Mouse (Mus musculus): ENCODE data around the gene Dynlt1c.
"Not testable (repeated sequence)": the region's sequence is repeated elsewhere in the genome, so short reads cannot be mapped to it uniquely, and the experiment has no call there.

Gene Dynlt1c

GRCm38 (mm10) chr17:6655087-6655511 lies 53.6 kb downstream of the Dynlt1c start:
- DNase-seq (ENCODE audit: low read depth, low spot score), result peak; percentile 83

- DNase-seq (ENCODE audit: low read depth, low spot score), result not testable (repeated sequence)
These were observed 54.3 kb downstream of the Dynlt1c start, which contains the start of gene Dynlt1f for GRCm38 (mm10) chr17:6655567-6656281. Gene Dynlt1f (minus strand): TSS chr17:6655900.

GRCm38 (mm10) chr17:6656471-6656870 lies 55.0 kb downstream of the Dynlt1c start:
- DNase-seq (ENCODE audit: low read depth, low spot score), result not testable (repeated sequence)

- not testable (repeated sequence) for DNase-seq (ENCODE audit: low read depth, low spot score)
These were observed 57.3 kb downstream of the Dynlt1c start, which contains the start of gene Sytl3 for GRCm38 (mm10) chr17:6658801-6659200. Gene Sytl3 (plus strand): TSS chr17:6659093.

Data from forelimb bud, embryonic 11.5 days (tissue).